In the genomic region with DNA sequence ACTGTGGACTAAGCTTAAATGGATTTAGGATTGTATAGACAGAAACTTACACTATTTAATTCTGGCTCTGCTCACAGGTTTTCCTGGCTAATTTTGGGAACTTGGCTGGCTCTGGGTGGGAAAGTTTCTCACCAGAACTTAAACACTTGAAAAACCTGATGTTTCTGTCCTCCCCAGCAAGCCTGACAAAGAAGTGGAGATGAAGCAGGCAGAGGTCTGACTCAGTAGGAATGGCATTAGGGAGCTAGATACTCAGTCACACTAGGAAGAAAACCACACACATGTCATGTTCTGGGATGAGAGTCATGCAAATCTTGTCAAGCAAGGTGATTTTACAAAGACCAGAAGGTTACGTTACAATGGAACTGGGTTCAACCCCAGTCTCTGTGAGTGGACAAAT, we compare ENCODE assay signal across 26 mouse cellular contexts. TPM values are rescaled to one million over a fixed set of nuclear protein-coding genes. Genes with fewer than 3 reads are reported as not detected.
DNase-seq lines count a peak whose midpoint lies in the region; ATAC-seq lines count a peak whose summit lies in the region.
"Had no signal": no experiment of that assay in that cellular context is flagged by ENCODE, and none has a peak within 500 bp of the region (broad histone marks: within the 10 kb centered on the region; RNA-seq: fewer than 3 reads in every experiment).

No protein-coding gene starts in this region.

- no peaks in the 10 kb centered on the region for H3K9me3 ChIP-seq in erythroblast, embryonic 14.5 days (ENCODE audit: control insufficient read depth, low read length)
- no peaks in the 10 kb centered on the region for H3K9me3 ChIP-seq in limb, embryonic 15.5 days
- no peaks in the 10 kb centered on the region for H3K9me3 ChIP-seq in limb, embryonic 10.5 days (replicated peaks)
- no peaks in the 10 kb centered on the region for H3K9me3 ChIP-seq in liver, embryonic 13.5 days (replicated peaks)
- H3K9me3 ChIP-seq: embryonic facial prominence, embryonic 10.5 days; forebrain, embryonic 13.5 days; heart, embryonic 13.5 days; hindbrain, embryonic 15.5 days had no signal

- peak overlapping the region; percentile 69 for H3K4me3 ChIP-seq in erythroblast, embryonic 14.5 days (replicated peaks)
- no peak overlapping the region for H3K4me3 ChIP-seq in limb, embryonic 15.5 days
- no peak overlapping the region for H3K4me3 ChIP-seq in limb, embryonic 10.5 days
- H3K4me3 ChIP-seq in liver, embryonic 13.5 days (replicated peaks), result peak overlapping the region; percentile 6; the same call in 1 of the 2 replicates
- H3K4me3 ChIP-seq: embryonic facial prominence, embryonic 10.5 days; forebrain, embryonic 13.5 days; heart, embryonic 13.5 days; hindbrain, embryonic 15.5 days had no signal

- H3K9ac ChIP-seq in limb, embryonic 15.5 days, result no peak overlapping the region
- H3K9ac ChIP-seq in liver, embryonic 13.5 days, result peak overlapping the region; percentile 86
- H3K9ac ChIP-seq: forebrain, embryonic 13.5 days; heart, embryonic 13.5 days; hindbrain, embryonic 15.5 days had no signal

- H3K27ac ChIP-seq in limb, embryonic 15.5 days, result peak overlapping the region; percentile 11; the same call in 1 of the 2 replicates
- H3K27ac ChIP-seq in limb, embryonic 10.5 days, result no peak overlapping the region
- peak overlapping the region; percentile 99 for H3K27ac ChIP-seq in liver, embryonic 13.5 days
- H3K27ac ChIP-seq: forebrain, embryonic 13.5 days; heart, embryonic 13.5 days; hindbrain, embryonic 15.5 days had no signal

- no peak overlapping the region for H3K4me2 ChIP-seq in limb, embryonic 15.5 days
- H3K4me2 ChIP-seq in liver, embryonic 13.5 days, result peak overlapping the region; percentile 92
- H3K4me2 ChIP-seq: forebrain, embryonic 13.5 days; heart, embryonic 13.5 days; hindbrain, embryonic 15.5 days; midbrain, embryonic 11.5 days had no signal

- peaks cover 77% of the 10 kb centered on the region for H3K4me1 ChIP-seq in erythroblast, embryonic 14.5 days (ENCODE audit: control insufficient read depth)
- peaks cover 18% of the 10 kb centered on the region for H3K4me1 ChIP-seq in limb, embryonic 15.5 days
- peaks cover 62% of the 10 kb centered on the region for H3K4me1 ChIP-seq in limb, embryonic 10.5 days
- H3K4me1 ChIP-seq in liver, embryonic 13.5 days (replicated peaks), result peaks cover 80% of the 10 kb centered on the region

- no peak for ATAC-seq in erythroblast, adult 5-6 weeks (replicated peaks; ENCODE audit: low FRiP score, poor library complexity, severe bottlenecking)
- no peak for ATAC-seq in limb, embryonic 15.5 days (ENCODE audit: insufficient number of reproducible peaks, low FRiP score, low TSS enrichment, low read depth)
- no peak for ATAC-seq in liver, embryonic 13.5 days (ENCODE audit: low read depth)
- ATAC-seq: forebrain, embryonic 13.5 days had no signal

- H3K36me3 ChIP-seq in erythroblast, embryonic 14.5 days (ENCODE audit: control insufficient read depth), result peaks cover 44% of the 10 kb centered on the region
- H3K36me3 ChIP-seq in limb, embryonic 15.5 days, result no peaks in the 10 kb centered on the region
- no peaks in the 10 kb centered on the region for H3K36me3 ChIP-seq in limb, embryonic 10.5 days
- H3K36me3 ChIP-seq in liver, embryonic 13.5 days, result no peaks in the 10 kb centered on the region
- H3K36me3 ChIP-seq: embryonic facial prominence, embryonic 10.5 days; heart, embryonic 13.5 days had no signal

- H3K27me3 ChIP-seq in erythroblast, embryonic 14.5 days (ENCODE audit: control insufficient read depth), result no peaks in the 10 kb centered on the region
- H3K27me3 ChIP-seq in limb, embryonic 15.5 days, result no peaks in the 10 kb centered on the region
- H3K27me3 ChIP-seq in limb, embryonic 10.5 days (ENCODE audit: low read depth, poor library complexity, severe bottlenecking), result no peaks in the 10 kb centered on the region
- no peaks in the 10 kb centered on the region for H3K27me3 ChIP-seq in liver, embryonic 13.5 days
- H3K27me3 ChIP-seq: forebrain, embryonic 13.5 days; heart, embryonic 13.5 days; hindbrain, embryonic 15.5 days had no signal

- no peak for DNase-seq in limb, embryonic 10.5 days (ENCODE audit: low spot score)
- DNase-seq in liver, embryonic 13.5 days, result no peak
- DNase-seq in telencephalon, adult 2 months (ENCODE audit: low read depth, low spot score), result peak; percentile 21
- no peak for DNase-seq in right cerebral cortex, postnatal 36 days (ENCODE audit: low spot score in 2 of 2)
- no peak for DNase-seq in cerebellum, adult 11 months
- DNase-seq: adrenal gland, postnatal 36 days; cerebellum, adult 11-12 months; cerebellum, postnatal 10 days; heart, postnatal 4 days; kidney, adult 2 months; kidney, postnatal 14 days; lung, adult 2 months; lung, postnatal 14 days; right cerebral cortex, postnatal 25 days; thymus, adult 18-20 months; thymus, postnatal 4 days had no signal

- WGBS in limb, embryonic 15.5 days, result 90% methylated on average over 1 of the region's 1 CpGs
- WGBS in limb, embryonic 10.5 days, result 93% methylated on average over 1 of the region's 1 CpGs
- WGBS in liver, embryonic 13.5 days (ENCODE audit: insufficient replicate concordance), result 87% methylated on average over 1 of the region's 1 CpGs

RNA-seq across cellular contexts. Expression of a gene that starts 21.6 kb away (rescaled TPM):
- 0.07 and 0.15 TPM in 2 replicates for polyA plus RNA-seq in erythroblast, embryonic 14.5 days (2012)
- not detected in 2 replicates for total RNA-seq in erythroblast, adult 5-6 weeks (2015; ENCODE audit: low replicate concordance)
- not detected in 2 replicates for total RNA-seq in erythroblast, adult 5-6 weeks (2017; ENCODE audit: low replicate concordance)
- polyA plus RNA-seq in limb, embryonic 15.5 days (2015; fragmentation: Nextera tagmentation; extraction: Ambion mirVana), result 9.7 and 9.8 TPM in 2 replicates
- polyA plus RNA-seq in limb, embryonic 10.5 days (2016; fragmentation: Nextera tagmentation; extraction: Ambion mirVana), result 17.2 and 17.3 TPM in 2 replicates
- 1.3 and 1.4 TPM in 2 replicates for polyA plus RNA-seq in liver, embryonic 13.5 days (2015; fragmentation: Nextera tagmentation; extraction: Ambion mirVana)
- total RNA-seq: granulocyte monocyte progenitor cell, adult 5-6 weeks; megakaryocyte progenitor cell, adult 5-6 weeks had no signal

Comparison
In these comparisons a context has a peak if more than half of its experiments do, and no peak if none do; other contexts are left out.
1. H3K4me3 ChIP-seq: peak in erythroblast, embryonic 14.5 days (single experiment) and liver, embryonic 13.5 days (single experiment); none in limb, embryonic 15.5 days (single experiment) and limb, embryonic 10.5 days (single experiment).